Mouse (Mus musculus) spleen, postnatal 36 days (tissue): ENCODE measurements around the gene Brwd1.
"Not testable (repeated sequence)": the region's sequence is repeated elsewhere in the genome, so short reads cannot be mapped to it uniquely, and the experiment has no call there.

Experiments
- DNase-seq, 2 experiments: peaks; one replicate each; pipeline ENCODE4 v3.0.0; 2022; ENCODE audit warnings: low spot score in 2 of 2, mixed read lengths in 1 of 2

The Brwd1 gene

GRCm38 (mm10) chr16:96082301-96083178 is at the start of gene Brwd1:
Gene Brwd1, minus strand, starts transcription at chr16:96082526.
- peak; percentile 92 to 93 for DNase-seq

DNA sequence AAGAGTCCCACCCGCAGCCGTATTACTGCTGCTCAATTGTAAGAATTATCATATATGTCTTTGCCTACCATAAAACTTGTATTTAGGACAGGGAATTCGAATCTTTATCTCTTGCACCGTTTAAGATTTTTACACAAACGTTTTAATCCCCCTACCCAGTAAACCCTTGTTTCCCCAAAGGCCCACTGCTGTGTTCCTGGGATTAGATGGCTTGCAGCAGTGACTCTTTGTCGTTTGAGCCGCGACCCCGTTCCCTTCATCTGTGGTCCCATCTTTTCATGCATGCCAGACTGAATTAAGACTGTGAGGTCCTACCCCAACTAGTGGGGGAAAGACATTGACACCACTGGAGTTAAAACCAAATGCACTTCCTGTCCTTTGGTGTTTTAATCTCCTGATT is 46.1 kb upstream of the Brwd1 start:
- no peak for DNase-seq

GRCm38 (mm10) chr16:96127657-96128344 is 45.5 kb upstream of the Brwd1 start, which contains the start of gene Hmgn1:
Gene Hmgn1, minus strand, starts transcription at chr16:96127729.
- DNase-seq = peak; percentile 96 to 97

GRCm38 (mm10) chr16:96127288-96127656 is 44.9 kb upstream of the Brwd1 start:
- DNase-seq = no peak

DNA sequence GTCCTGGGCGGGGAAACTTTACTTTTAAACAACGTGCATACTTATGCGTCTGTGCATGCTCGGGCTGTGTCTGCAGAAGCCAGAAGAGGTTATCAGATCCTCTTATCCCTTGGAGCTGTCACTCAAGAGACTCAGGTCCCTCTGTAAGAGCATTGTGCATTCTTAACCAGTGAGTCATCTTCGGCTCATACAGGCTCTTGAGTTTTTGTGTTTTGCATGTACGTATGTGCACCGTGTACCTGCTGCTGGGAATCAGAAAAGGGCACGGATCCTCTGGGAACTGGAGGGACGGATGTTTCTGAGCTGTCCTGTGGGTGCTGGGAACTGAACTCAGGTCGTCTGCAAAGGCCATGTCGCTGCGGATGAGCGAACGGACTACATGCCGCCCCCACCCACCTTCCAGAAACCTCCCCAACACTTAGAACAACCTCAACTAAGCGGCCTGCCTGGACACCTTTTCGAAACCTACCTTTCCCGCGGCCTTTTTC is 44.4 kb upstream of the Brwd1 start:
- no peak for DNase-seq

GRCm38 (mm10) chr16:96120022-96120623 is 37.8 kb upstream of the Brwd1 start:
- no peak for DNase-seq

GRCm38 (mm10) chr16:96114729-96115128 is 32.4 kb upstream of the Brwd1 start:
- DNase-seq = peak in 1 of 2 experiments; percentile 40

DNA sequence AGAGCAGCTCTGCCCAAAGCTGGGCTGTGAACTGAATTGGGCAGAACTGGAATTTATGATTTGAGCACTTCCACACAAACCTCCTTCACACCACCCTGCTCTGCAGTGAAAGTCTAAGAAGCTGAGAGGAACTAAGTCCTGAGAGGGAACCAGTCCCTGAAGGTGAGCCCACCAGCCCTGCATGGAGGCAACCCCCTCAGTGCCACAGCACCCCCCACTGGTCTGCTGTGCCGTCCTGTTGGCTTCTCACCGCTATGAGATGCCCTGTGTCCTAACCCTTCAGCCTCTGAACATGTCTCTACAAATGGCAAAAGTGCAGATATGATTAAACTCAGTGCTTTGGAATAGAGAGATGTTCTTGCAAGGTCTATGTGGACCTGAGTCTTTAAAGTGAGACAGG is 30.4 kb upstream of the Brwd1 start:
- peak; percentile 70 to 76 for DNase-seq

DNA sequence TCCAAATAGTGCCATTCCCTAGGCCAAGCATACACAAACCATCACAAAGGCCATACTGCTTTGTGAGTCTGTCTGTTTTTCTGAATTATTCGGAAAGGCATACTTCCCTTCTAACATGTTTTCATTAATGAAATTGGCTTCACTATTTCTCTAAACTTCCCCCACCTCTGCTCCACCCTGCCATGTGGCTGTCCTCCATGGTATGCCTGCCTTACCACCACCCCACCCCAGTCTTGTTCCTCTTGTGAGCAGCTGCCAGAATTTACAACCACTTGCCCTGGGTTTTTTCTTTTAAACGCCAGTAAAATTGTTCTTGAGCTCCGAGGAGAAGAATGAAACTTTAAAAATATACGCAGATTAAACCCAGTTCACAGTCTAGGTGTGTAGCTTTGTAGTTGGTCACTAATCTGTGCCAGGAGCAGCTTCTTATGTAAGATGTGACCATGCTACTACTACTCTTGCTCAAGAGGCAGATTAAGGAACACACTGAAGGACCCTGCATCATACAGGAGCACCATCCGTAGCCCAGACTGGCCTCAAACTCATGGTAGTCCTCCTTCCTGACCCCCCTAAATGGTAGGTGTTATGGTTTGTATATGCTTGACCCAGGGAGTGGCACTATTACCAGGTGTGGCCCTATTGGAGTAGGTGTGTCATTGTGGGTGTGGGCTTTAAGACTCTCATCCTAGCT is 28.5 kb upstream of the Brwd1 start:
- DNase-seq = peak; percentile 77 to 81

DNA sequence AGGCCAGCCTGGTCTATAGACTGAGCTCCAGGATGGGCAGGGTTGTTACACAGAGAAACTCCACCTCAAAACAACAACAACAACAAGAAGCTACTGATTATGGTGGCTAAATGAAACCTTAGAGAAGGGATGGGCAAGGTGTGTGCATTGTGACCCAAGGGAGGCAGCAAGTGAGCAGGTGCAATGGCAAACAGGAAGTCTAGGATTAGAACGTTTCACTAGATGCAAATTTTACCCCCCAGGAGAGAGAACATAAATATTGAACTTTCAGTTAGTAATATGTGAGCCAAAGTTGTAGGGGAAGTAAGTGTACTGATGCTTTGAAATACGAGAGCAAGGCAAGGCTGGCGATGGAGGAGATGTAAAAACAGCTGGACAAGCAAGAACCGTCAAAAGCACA is 27.3 kb upstream of the Brwd1 start:
- DNase-seq = peak; percentile 78 to 81

- no peak for DNase-seq
Measured at GRCm38 (mm10) chr16:96103036-96103435, 20.7 kb upstream of the Brwd1 start.

DNA sequence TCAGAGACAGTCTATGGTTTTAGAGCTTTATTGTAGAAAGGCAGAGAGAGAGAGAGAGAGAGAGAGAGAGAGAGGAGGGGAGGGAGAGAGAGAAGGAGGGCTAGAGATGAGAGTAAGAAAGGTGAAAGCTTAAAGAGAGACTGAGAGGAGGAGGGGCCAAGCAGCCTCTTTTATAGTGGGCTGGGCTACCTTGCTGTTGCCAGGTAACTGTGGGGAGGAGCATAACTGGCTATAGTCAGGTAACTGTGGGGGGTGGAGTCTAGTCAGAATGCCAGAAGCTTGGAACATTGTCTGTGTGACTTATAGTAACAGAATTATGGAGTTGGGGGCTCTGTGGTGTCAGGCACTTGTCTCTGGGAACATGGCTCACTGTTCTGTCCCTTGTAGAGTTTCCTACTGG is 15.5 kb upstream of the Brwd1 start:
- DNase-seq = not testable (repeated sequence)

DNA sequence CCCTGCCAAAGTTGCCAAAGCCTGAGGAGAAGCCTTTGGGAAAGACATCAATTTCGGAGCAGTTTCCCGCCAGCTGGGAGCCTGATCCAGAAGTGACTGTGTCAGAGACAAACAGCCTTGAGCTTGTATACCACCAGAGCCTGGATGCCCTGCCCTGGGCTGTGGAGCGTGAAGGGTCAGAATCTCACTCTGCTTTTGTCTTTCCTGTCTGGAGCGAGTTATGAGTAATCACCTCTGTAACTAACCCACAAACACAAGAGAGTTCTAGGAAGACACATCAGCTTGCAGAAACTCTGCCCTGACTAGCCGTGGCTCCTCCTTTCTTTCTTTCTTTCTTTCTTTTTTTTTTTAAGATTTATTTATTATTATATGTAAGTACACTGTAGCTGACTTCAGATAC is 13.6 kb upstream of the Brwd1 start:
- DNase-seq = no peak

DNA sequence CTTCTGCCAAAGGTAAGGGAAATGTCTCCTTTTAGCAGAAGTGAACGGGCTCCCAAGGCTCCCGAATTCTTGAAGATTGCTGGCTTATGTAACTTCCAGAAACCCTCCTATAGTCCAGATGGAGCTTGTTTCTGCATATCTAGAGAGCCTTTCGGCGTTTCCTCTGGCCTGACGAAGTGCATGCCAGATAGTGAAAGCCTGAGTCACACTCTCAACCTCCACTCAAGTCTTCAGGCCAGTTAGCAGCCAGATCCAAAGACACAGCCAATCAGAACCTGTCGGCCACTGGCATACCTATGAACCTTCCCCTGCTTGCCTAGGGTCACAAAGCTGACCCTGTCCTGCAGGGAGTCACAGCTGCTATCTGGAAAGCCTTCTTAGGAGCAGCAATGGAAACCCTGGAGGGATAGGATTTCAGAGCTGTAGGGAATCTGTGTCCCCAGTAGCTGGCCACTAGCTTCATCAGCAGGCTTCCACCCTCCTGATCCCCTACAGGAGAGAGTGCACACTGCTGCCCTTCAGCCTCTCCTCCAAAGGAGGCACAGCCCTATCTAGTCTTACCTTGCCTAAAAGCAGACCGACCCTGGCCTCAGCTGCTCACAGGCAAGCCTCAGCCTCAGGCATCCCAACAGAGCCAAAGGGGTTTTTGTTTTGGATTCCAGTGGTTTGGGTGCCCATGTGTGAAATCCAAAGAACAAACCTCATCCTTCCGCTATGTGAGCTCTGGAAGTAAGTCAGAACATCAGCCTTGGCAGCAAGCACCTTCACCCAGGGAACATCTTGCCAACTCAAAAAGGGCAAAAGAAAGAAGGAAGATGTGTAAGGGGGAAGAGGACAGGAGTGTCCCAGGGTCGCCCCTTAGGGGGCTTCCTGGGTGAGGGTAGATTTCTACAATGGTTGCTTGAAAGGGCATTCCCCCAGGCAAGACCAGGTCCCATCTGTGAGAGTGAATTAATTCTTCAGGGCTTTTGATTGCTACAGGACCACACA is 9.5 kb upstream of the Brwd1 start:
- no peak for DNase-seq

DNA sequence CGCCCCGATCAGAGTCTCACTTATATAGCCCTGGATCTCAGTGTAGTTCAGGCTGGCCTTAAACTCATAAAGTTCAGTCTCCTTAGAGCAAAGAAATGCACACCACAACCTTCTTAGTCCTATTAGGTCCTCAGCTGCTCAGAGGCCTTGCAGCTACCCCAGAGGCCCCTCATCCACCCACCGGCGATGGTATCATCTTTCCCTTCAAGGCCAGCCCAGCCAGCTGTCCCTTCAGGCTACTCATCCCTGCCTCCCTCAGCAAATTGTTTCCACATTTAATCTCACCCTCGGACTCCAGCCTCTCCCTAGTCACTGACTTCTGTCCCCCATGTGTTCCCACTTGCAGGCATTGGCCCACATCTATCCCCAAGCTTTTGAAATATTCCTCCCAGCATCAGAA is 5.8 kb upstream of the Brwd1 start:
- DNase-seq = no peak

GRCm38 (mm10) chr16:96087436-96087835 is 5.1 kb upstream of the Brwd1 start:
- no peak for DNase-seq

- DNase-seq = peak; percentile 94 to 95
Measured at GRCm38 (mm10) chr16:96087001-96087400, 4.7 kb upstream of the Brwd1 start.

GRCm38 (mm10) chr16:96085597-96085996 is 3.3 kb upstream of the Brwd1 start:
- peak; percentile 88 to 89 for DNase-seq

- DNase-seq = peak in 1 of 2 experiments; percentile 37
Measured at GRCm38 (mm10) chr16:96083179-96083646, 887 bp upstream of the Brwd1 start.

- DNase-seq = peak; percentile 36 to 49
Measured at GRCm38 (mm10) chr16:96081742-96082241, 534 bp downstream of the Brwd1 start.
